Mouse (Mus musculus): Measurements from ENCODE around the gene Atp7a. TPM values are rescaled to one million over a fixed set of nuclear protein-coding genes. Genes with fewer than 3 reads are reported as not detected.

Atp7a gene
- polyA plus RNA-seq, 2 experiments, result 2.3 to 7.8 TPM

- WGBS (ENCODE audit: insufficient replicate concordance), result 71% methylated on average over 4 of the region's 4 CpGs
- Histone ChIP-seq H3K4me2 (ENCODE audit: low read depth) (peak overlapping the region; percentile 44), H3K9me3 (ENCODE audit: control insufficient read depth, low read length) (no peaks in the 10 kb centered on the region), H3K27me3 (ENCODE audit: control insufficient read depth, insufficient read depth, low read length) (no peaks in the 10 kb centered on the region), H3K27ac (no peak overlapping the region), H3K4me3 (ENCODE audit: insufficient read depth in 1 of 2, low read depth in 2 of 2, low read length in 2 of 2) (no peak overlapping the region), H3K9ac (replicated peaks) (no peak overlapping the region), H3K36me3 (replicated peaks; ENCODE audit: control insufficient read depth, insufficient read depth, low read depth) (peaks cover 7% of the 10 kb centered on the region), H3K4me1 (replicated peaks; ENCODE audit: control insufficient read depth in 2 of 2, insufficient read depth in 2 of 2, low read length in 1 of 2) (0 out of 4 replicates have a peak, but pooled peaks cover 0 to 3% of the 10 kb centered on the region in 2 experiments)
- DNase-seq (ENCODE audit: low read depth in 3 of 3, low spot score in 3 of 3) (no peak), ATAC-seq (ENCODE audit: insufficient read depth) (no peak)
- TF ChIP-seq CTCF (IDR thresholded peaks at IDR 0.05; ENCODE audit: low read depth) (no peak), EP300 (IDR thresholded peaks at IDR 0.05; ENCODE audit: low read depth) (no peak)
These were observed 9.6 kb upstream of the Atp7a start for GRCm38 (mm10) chrX:106017516-106017915.

DNA sequence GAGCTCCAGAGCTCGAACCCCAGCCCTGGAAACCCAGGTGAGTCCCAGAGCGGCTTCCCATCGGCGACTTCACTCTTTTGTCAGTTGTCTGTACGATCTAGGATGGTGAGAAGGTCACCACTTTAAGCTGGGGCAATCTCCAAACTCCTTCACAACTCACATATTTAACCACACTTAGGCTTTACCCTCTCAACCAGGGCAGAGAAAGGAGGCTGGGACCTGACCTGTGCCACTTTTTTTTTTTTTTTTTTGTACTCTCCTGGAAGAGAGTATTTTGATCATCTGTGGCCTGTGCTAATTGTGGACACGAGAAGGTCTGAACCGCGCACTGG is 233 bp downstream of the Atp7a start:
- TF ChIP-seq CTCF (IDR thresholded peaks at IDR 0.05; ENCODE audit: low read depth), result no peak
- TF ChIP-seq EP300 (IDR thresholded peaks at IDR 0.05; ENCODE audit: low read depth), result no peak
- peak; percentile 38 for ATAC-seq (ENCODE audit: insufficient read depth)

GRCm38 (mm10) chrX:106030176-106030575 is 3.1 kb downstream of the Atp7a start:
- no peak overlapping the region for H3K4me3 ChIP-seq (ENCODE audit: insufficient read depth in 1 of 2, low read depth in 2 of 2, low read length in 2 of 2)
- no peaks in the 10 kb centered on the region for H3K9me3 ChIP-seq (ENCODE audit: control insufficient read depth, low read length)
- H3K4me2 ChIP-seq (ENCODE audit: low read depth), result no peak overlapping the region
- H3K9ac ChIP-seq (replicated peaks), result no peak overlapping the region
- no peak for DNase-seq (ENCODE audit: low read depth in 3 of 3, low spot score in 3 of 3)
- WGBS (ENCODE audit: insufficient replicate concordance), result 67% methylated on average over 5 of the region's 5 CpGs
- TF ChIP-seq EP300 (IDR thresholded peaks at IDR 0.05; ENCODE audit: low read depth), result no peak
- no peak for TF ChIP-seq CTCF (IDR thresholded peaks at IDR 0.05; ENCODE audit: low read depth)
- no peaks in the 10 kb centered on the region; a peak in 1 of 4 replicates for H3K4me1 ChIP-seq (replicated peaks; ENCODE audit: control insufficient read depth in 2 of 2, insufficient read depth in 2 of 2, low read length in 1 of 2)
- H3K27me3 ChIP-seq (ENCODE audit: control insufficient read depth, insufficient read depth, low read length), result no peaks in the 10 kb centered on the region
- no peak for ATAC-seq (ENCODE audit: insufficient read depth)
- no peak overlapping the region for H3K27ac ChIP-seq
- no peaks in the 10 kb centered on the region for H3K36me3 ChIP-seq (replicated peaks; ENCODE audit: control insufficient read depth, insufficient read depth, low read depth)

More for the DNA sequence above, 233 bp downstream of the Atp7a start:
- Histone ChIP-seq H3K9ac (replicated peaks) (peak overlapping the region; percentile 70), H3K36me3 (replicated peaks; ENCODE audit: control insufficient read depth, insufficient read depth, low read depth) (no peaks in the 10 kb centered on the region), H3K4me1 (replicated peaks; ENCODE audit: control insufficient read depth in 2 of 2, insufficient read depth in 2 of 2, low read length in 1 of 2) (no peaks in the 10 kb centered on the region; a peak in 1 of 4 replicates), H3K9me3 (ENCODE audit: control insufficient read depth, low read length) (no peaks in the 10 kb centered on the region), H3K4me2 (ENCODE audit: low read depth) (peak overlapping the region; percentile 72), H3K27me3 (ENCODE audit: control insufficient read depth, insufficient read depth, low read length) (no peaks in the 10 kb centered on the region), H3K4me3 (ENCODE audit: insufficient read depth in 1 of 2, low read depth in 2 of 2, low read length in 2 of 2) (peak overlapping the region; percentile 64 to 86), H3K27ac (no peak overlapping the region)
- WGBS (ENCODE audit: insufficient replicate concordance), result 8% methylated on average over 8 of the region's 8 CpGs
- DNase-seq (ENCODE audit: low read depth in 3 of 3, low spot score in 3 of 3), result no peak

- Histone ChIP-seq H3K36me3 (replicated peaks; ENCODE audit: control insufficient read depth, insufficient read depth, low read depth) (no peaks in the 10 kb centered on the region), H3K27ac (no peak overlapping the region), H3K4me2 (ENCODE audit: low read depth) (no peak overlapping the region), H3K9ac (replicated peaks) (no peak overlapping the region), H3K4me3 (ENCODE audit: insufficient read depth in 1 of 2, low read depth in 2 of 2, low read length in 2 of 2) (no peak overlapping the region), H3K27me3 (ENCODE audit: control insufficient read depth, insufficient read depth, low read length) (no peaks in the 10 kb centered on the region), H3K9me3 (ENCODE audit: control insufficient read depth, low read length) (no peaks in the 10 kb centered on the region), H3K4me1 (replicated peaks; ENCODE audit: control insufficient read depth in 2 of 2, insufficient read depth in 2 of 2, low read length in 1 of 2) (no peaks in the 10 kb centered on the region; a peak in 1 of 4 replicates)
- TF ChIP-seq EP300 (IDR thresholded peaks at IDR 0.05; ENCODE audit: low read depth) (no peak), CTCF (IDR thresholded peaks at IDR 0.05; ENCODE audit: low read depth) (no peak)
- DNase-seq (ENCODE audit: low read depth in 3 of 3, low spot score in 3 of 3) (no peak), ATAC-seq (ENCODE audit: insufficient read depth) (no peak)
These were observed 4.0 kb downstream of the Atp7a start for GRCm38 (mm10) chrX:106031124-106031523.

DNA sequence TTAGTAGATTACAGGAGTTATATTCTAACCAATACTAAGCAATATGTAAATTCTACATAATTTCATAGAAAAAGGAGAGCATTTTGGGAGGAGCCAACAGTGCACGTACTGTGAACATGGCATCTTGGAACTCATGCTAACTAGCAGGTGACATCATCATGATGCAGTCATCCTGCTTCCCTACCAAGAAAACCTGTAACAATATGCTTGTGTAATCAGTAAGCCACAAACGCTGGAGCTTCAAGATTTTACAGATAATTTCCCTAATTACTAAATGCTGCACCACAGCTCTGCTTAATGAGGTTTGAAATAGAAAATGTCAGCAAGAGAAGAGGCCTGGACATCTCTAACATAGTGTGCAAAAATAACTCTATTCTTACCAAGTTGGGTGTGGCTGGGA is 8.7 kb downstream of the Atp7a start:
- Histone ChIP-seq H3K36me3 (replicated peaks; ENCODE audit: control insufficient read depth, insufficient read depth, low read depth) (no peaks in the 10 kb centered on the region), H3K27me3 (ENCODE audit: control insufficient read depth, insufficient read depth, low read length) (no peaks in the 10 kb centered on the region), H3K4me3 (ENCODE audit: insufficient read depth in 1 of 2, low read depth in 2 of 2, low read length in 2 of 2) (no peak overlapping the region), H3K27ac (no peak overlapping the region), H3K9ac (replicated peaks) (no peak overlapping the region), H3K9me3 (ENCODE audit: control insufficient read depth, low read length) (no peaks in the 10 kb centered on the region), H3K4me1 (replicated peaks; ENCODE audit: control insufficient read depth in 2 of 2, insufficient read depth in 2 of 2, low read length in 1 of 2) (no peaks in the 10 kb centered on the region; a peak in 1 of 4 replicates), H3K4me2 (ENCODE audit: low read depth) (no peak overlapping the region)
- no peak for TF ChIP-seq EP300 (IDR thresholded peaks at IDR 0.05; ENCODE audit: low read depth)
- no peak for TF ChIP-seq CTCF (IDR thresholded peaks at IDR 0.05; ENCODE audit: low read depth)
- DNase-seq (ENCODE audit: low read depth in 3 of 3, low spot score in 3 of 3), result no peak
- WGBS (ENCODE audit: insufficient replicate concordance), result 45% methylated on average over 2 of the region's 2 CpGs
- ATAC-seq (ENCODE audit: insufficient read depth), result no peak
